Mouse (Mus musculus): Measurements from ENCODE around the gene Ttc25. TPM values are rescaled to one million over a fixed set of nuclear protein-coding genes. Genes with fewer than 3 reads are reported as not detected.

Gene Ttc25
- total RNA-seq (2021), result 1 to 10 TPM; 2.2 TPM
- long read RNA-seq, experiment 1, partial matches to known transcripts, result 1 of 5 reads
- long read RNA-seq, experiment 1, other reads (novel, unspliced or antisense), result 4 of 5 reads
- long read RNA-seq, experiment 2, partial matches to known transcripts, result 0 of 2 reads
- long read RNA-seq, experiment 2, other reads (novel, unspliced or antisense), result 2 of 2 reads

GRCm38 (mm10) chr11:100544832-100545745, at the start of gene Ttc25:
TSS of gene Ttc25 (plus strand) at chr11:100545607.
- DNase-seq (ENCODE audit: low spot score in 2 of 2), result peak; percentile 66 to 84

DNA sequence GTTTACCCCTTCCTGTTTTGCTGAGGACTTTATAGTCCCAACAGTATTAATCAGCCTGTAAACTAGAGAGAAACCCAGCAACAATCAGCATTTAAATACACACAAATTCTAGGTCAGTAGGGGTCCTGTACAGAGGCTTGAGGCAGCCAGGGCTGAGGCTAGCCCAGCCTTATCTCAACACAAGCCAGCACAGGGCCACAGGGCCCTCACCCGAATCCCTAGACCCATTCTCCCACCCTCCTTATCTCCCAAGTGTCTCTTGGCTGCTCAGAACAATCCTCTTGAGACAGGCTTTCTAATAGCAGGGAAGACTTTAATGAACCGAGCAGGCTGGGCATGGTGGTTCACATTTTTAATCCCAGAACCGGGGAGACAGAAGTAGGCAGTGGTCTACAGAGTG, 45.2 kb upstream of the Ttc25 start:
- DNase-seq (ENCODE audit: low spot score in 2 of 2), result no peak

- DNase-seq (ENCODE audit: low spot score in 2 of 2), result no peak
These were observed 44.8 kb upstream of the Ttc25 start for GRCm38 (mm10) chr11:100500651-100501050.

DNA sequence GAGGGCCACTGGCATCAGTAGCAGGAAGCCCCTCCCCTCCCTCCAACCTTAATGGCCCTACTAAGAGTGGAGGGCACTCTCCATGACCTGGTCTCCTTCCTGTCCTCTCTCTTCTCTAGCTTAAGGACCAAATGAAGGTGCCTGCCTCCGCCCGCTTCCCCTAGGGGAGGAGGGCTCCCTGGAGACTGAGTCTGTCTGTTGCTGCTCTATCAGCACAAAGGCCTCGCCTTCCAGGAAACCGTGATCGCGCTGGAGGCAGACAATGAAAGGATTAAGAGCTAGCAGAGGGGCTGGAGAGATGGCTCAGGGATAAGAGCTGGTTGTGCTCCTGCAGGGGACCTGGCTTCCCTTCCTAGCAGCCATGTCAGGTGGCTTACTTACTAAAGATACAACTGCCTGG, 44.1 kb upstream of the Ttc25 start:
- DNase-seq (ENCODE audit: low spot score in 2 of 2), result no peak

DNA sequence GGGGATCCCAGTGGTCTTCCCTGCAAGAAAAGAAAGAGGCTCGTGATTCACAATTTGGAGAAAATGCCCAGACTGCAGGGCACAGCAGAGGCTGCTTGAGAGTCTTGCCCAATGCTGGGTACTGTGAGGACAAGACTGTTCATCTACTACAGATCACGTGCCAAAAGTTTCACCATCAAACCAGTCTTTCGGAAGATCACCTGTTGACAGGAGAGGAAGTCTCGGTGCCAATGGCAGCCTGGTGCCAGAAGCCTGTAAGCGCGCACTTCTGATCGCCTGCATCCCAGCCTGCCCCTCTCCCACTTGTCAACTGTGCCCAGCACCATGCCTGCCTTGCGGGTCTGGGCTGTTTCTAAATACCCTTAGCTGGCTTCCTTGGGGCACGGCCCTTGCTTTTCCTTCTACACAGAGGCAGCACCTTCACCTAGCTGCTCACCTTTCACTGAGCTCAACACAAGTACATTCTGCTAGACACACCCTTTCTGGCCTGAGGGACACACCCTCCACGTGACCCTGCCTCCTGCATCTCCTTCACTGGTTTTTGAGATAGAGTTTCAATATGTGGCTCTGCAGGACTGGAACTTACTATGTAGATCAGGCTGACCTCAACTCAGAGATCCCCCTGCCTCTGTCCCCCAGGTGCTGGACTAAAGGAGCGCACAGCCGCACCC, 40.3 kb upstream of the Ttc25 start:
- no peak for DNase-seq (ENCODE audit: low spot score in 2 of 2)

GRCm38 (mm10) chr11:100505997-100506396, 39.4 kb upstream of the Ttc25 start:
- DNase-seq (ENCODE audit: low spot score in 2 of 2), result no peak

DNA sequence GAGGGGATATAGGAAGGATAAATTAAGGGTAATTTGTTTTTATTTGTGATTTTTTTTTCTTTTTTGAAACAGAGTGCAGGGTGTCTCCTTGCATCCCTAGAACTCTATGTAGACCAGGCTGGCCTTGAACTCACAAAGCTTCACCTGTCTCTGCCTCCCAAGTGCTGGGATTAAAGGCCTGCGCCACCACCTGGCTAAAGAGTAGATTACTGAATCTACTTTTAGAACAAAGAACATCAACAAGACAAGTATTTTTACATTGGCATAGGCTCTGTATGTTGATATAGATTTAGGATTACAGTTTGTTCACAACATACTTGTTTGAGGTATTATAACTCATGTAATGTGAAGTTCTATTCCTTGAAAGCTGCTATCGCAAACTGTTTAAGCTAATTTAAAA, 34.9 kb upstream of the Ttc25 start:
- no peak for DNase-seq (ENCODE audit: low spot score in 2 of 2)

GRCm38 (mm10) chr11:100512384-100512783, 33.0 kb upstream of the Ttc25 start:
- no peak for DNase-seq (ENCODE audit: low spot score in 2 of 2)

DNA sequence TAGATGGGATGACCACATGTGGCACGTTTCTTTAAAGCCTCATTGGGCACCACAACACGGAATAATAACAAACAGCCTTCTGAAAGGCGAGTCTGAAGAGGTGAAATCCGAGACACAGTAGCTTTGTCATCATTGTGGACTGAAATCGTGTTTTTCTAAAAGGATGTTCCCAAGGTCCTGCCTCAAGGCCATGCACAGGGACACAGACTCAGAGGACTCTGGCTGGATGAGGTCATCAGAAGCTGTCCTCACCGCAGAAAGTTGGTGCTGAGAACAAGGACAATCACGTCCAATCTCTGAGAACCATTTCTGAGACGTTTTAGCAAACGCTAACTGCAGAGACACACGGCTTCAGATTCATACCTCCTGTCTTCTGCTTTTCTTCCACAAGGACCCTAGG, 31.7 kb upstream of the Ttc25 start:
- no peak for DNase-seq (ENCODE audit: low spot score in 2 of 2)

DNA sequence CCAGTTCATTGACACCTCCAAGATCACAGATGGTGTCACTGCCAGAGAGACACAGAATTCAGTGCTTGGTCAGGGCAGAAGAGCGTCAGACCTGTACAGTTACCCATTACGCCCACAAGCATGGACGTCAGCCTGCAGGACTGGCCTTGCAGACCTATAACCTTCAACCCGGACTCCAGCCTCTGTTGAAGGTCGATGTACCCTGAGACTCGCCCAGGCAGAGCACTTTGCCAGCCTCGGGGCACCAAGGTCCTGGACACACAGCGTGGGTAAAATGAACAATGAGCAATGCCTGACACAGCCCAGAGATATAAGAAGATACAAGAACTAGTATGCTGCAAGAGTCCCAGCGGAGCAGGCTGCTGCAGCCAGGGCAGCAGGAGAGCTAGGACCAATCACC, 30.3 kb upstream of the Ttc25 start:
- DNase-seq (ENCODE audit: low spot score in 2 of 2), result no peak

GRCm38 (mm10) chr11:100515789-100516188, 29.6 kb upstream of the Ttc25 start:
- no peak for DNase-seq (ENCODE audit: low spot score in 2 of 2)

DNA sequence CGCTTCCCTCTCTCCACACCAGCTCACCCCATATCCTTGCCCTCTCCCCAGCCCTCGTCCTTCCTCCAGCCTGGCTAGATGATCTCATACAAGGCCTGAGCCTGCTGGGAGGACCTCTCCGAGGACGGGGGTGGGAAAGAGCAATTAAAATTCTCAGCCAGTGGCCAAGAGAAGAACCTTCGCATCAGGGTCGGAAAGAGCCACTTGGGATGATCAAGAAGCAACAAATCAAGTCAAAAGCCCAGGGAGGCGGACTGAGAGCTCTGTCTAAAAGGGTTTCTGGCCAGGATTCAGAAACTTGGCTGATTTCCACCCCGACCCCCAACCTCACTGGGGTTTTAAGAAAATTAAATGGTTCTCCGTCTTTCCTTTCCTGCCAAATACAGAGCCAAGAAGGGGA, 29.1 kb upstream of the Ttc25 start:
- DNase-seq (ENCODE audit: low spot score in 2 of 2), result no peak

DNA sequence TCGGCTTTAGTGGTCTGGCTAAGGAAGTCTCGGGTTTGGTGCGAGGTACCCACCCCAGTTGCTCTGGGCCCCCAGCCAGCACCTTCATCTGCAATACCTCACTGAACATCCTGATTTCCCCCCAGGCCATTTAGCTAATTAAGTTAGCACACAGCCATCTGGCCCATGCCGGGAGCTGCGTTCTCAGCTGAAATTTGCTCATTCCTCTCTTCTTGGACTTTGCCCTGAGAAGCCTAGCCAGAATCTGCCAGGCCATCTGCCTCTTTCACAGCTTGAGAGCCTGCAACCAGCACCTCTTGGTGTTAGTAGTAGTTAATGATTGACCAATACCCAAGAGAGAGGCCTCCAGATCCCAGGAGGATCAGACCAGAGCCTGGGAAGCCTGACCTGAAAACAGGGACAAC, 27.2 kb upstream of the Ttc25 start:
- DNase-seq (ENCODE audit: low spot score in 2 of 2), result no peak

DNA sequence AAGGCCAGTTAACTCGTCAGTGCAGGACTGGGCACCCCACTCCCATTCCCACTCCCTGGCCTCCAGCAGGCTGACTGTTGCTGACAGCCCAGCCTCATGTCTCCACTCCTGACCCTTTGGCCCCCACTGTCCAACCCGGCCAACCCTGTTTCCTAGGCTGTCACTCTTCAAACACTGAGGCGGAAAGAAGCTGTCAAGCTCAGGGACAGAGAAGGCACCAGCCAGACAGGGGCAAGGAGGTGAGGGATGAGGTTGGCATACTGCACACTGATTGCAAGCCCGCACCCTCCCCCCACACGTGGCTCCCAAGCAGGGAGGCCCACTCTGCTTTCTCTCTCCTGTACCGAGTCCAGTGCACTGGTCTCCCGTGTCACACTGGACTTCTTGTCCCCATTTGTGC, 26.2 kb upstream of the Ttc25 start:
- DNase-seq (ENCODE audit: low spot score in 2 of 2), result no peak

DNA sequence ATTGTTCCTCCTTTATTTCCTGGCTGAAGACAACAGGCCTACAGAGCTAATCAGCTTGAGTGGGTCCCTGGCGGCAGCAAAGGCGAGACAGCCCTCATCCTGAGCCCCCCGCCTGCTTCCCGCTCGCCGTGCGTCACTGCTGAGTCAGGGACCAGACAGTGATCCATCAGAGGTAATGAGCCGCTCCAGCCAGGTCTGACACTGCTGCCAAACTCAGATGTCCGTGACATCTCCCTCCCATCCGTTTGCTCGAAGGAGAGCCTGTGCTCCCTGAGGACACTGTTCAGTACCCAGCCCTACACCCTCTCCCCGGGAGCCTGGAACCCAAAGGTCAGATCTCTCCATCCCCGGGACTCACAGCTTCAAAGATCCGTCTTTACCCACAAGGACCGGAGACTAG, 24.6 kb upstream of the Ttc25 start:
- peak in 1 of 2 experiments; percentile 54 for DNase-seq (ENCODE audit: low spot score in 2 of 2)

- no peak for DNase-seq (ENCODE audit: low spot score in 2 of 2)
These were observed 21.0 kb upstream of the Ttc25 start for GRCm38 (mm10) chr11:100524358-100524757.

DNA sequence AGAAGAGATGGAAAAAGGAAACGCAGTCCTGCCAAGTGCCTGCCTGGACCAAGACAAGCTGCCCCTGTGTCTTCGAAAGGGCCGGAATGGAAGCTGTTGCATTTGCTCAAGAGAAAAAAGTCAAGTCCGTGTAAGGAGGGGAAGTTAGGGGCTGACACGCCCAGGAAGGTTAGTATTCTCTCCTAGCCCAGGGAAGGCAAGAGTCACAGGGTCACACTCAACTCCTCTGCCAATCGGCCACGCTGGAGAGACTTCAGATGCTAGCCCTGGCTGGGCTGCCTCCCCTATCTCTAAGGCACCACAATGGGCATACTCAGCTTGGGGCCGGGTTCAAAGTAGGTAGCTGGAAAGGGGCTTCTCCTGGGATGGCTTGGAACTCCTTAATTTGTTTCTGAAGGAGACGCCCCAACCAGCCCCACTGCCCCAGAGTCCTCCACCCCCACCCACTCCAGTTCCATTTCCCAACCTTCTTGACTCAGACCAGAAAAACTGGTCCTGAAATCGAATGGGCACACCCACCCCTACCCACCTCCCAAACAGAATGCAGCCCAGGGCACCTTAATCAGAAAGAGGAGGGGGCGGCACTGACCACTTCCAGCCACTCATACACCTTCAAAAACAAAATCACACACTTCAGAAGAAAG, 20.3 kb upstream of the Ttc25 start:
- DNase-seq (ENCODE audit: low spot score in 2 of 2), result no peak

- no peak for DNase-seq (ENCODE audit: low spot score in 2 of 2)
These were observed 19.2 kb upstream of the Ttc25 start for GRCm38 (mm10) chr11:100526052-100526816.

DNA sequence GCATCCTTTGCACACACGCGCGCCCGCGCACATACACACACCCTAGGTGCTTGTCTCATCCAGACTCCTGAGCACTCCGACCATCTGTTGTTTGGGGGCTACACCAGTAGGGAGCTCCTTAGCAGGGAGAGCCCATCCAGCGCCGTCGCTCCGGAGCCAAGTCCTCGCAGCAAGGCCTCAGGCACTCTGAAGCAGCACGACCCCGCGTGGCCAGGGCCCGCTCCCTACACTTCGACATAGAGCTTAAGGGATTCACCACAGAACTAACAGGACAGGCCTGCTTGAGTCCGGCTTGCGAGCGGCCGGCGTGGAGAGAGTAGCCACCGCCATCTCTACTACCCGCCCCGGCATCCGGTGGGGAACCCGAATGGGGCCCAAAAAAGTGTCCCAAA, 18.3 kb upstream of the Ttc25 start:
- DNase-seq (ENCODE audit: low spot score in 2 of 2), result no peak

- DNase-seq (ENCODE audit: low spot score in 2 of 2), result peak; percentile 89 to 98
These were observed 17.7 kb upstream of the Ttc25 start, which contains the start of gene Acly for GRCm38 (mm10) chr11:100527458-100528374. TSS of gene Acly (minus strand) at chr11:100528000.
